Mouse (Mus musculus) liver, embryonic 14.5 days (tissue): ENCODE measurements at regions not wholly inside any gene's neighbourhood (a gene's known extent, or its start where the extent isn't known, plus 50 kb on each side); places are given as distances from the start of the nearest gene placed in this dataset.

Source experiments
- CTCF ChIP-seq: IDR thresholded peaks from 2 replicates; pipeline ENCODE4 v1.5.1; 2016; ENCODE audit warnings: antibody characterized with exemption, low read depth, control low read depth
- EP300 ChIP-seq: IDR thresholded peaks from 2 replicates; pipeline ENCODE4 v1.6.1; 2016; ENCODE audit warnings: antibody characterized with exemption, low read depth

DNA sequence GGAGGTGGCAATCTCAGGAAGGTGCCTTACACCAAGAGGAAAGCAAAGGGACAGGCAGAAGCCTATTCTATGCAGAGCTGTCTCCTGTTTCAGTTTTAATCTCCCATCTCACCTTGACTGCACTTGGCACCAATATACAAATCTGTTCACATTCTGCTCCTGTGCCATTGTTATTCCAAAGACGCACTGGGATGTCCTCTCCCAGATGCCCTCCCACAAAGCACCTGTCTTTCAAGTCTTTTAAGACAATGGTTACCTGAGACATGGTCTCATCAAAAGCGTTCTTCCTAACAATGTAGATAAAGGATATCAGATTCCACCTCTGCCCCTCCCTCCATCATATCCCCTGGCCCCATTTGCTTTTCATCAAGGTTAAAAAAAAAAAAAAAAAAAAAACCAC lies 64.2 kb upstream of the Aldh1a3 start:
- no peak for TF ChIP-seq CTCF
- TF ChIP-seq EP300: no peak
